ENCODE assay signal across 17 mouse cellular contexts in the genomic region with DNA sequence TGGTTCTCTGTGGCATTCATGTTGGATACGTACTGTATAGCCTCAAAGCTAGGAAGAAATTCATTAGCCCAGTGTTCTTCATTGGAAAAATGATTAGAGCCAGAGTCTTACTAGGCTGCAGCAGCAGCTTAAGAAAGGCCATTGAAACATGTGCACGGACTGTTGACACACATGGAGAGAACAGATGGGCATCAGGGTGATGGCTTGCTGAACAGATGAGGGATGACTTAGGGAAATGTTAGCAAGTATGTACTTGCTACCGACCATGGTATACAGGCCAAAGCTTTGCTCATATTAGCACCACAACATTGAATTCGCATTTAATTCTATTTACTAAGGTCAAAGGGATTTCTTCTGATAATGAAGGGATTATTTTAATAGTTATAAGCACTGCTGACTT.
"Had no signal": no experiment of that assay in that cellular context is flagged by ENCODE, and none has a peak within 500 bp of the region (broad histone marks: within the 10 kb centered on the region; RNA-seq: fewer than 3 reads in every experiment).

No protein-coding gene starts in this region.

- DNase-seq: kidney, adult 18-20 months; kidney, adult 9 months; kidney, postnatal 14 days; kidney, postnatal 4 days; liver, embryonic 13.5 days; lung, adult 2 months; lung, postnatal 14 days; lung, postnatal 4 days; right cerebral cortex, postnatal 25 days; spleen, adult 18-20 months; thymus, postnatal 25 days had no signal

- H3K4me3 ChIP-seq: layer of hippocampus, adult 2 months; left cerebral cortex, adult 2 months; liver, embryonic 13.5 days; midbrain, embryonic 12.5 days; stomach, embryonic 15.5 days had no signal

- H3K4me1 ChIP-seq: liver, embryonic 13.5 days; midbrain, embryonic 12.5 days; stomach, embryonic 15.5 days had no signal

- ATAC-seq: intestine, embryonic 16.5 days; midbrain, embryonic 16.5 days had no signal

- H3K4me2 ChIP-seq: liver, embryonic 13.5 days; midbrain, embryonic 12.5 days; stomach, embryonic 15.5 days had no signal

- H3K27ac ChIP-seq: layer of hippocampus, adult 2 months; left cerebral cortex, adult 2 months; liver, embryonic 13.5 days; midbrain, embryonic 12.5 days; stomach, embryonic 15.5 days had no signal

- H3K9ac ChIP-seq: liver, embryonic 13.5 days; midbrain, embryonic 12.5 days; stomach, embryonic 15.5 days had no signal

- H3K27me3 ChIP-seq: liver, embryonic 13.5 days; midbrain, embryonic 12.5 days; stomach, embryonic 15.5 days had no signal

- H3K9me3 ChIP-seq: liver, embryonic 13.5 days; midbrain, embryonic 12.5 days; stomach, embryonic 15.5 days had no signal

- H3K36me3 ChIP-seq: liver, embryonic 13.5 days; midbrain, embryonic 12.5 days; stomach, embryonic 15.5 days had no signal
